Mouse (Mus musculus) kidney, adult 2 months (tissue): Measurements from ENCODE around the gene Spock1.
"Not testable (repeated sequence)": the region's sequence is repeated elsewhere in the genome, so short reads cannot be mapped to it uniquely, and the experiment has no call there.

Experiments
- CTCF ChIP-seq: fragments of 200-500 bp; conservative IDR thresholded peaks from 2 replicates; pipeline ENCODE4 v1.5.1; 2011; ENCODE audit warnings: low read depth, mild to moderate bottlenecking, control low read depth, low read length, moderate library complexity, mixed read lengths; ENCODE audit not compliant: insufficient read depth, insufficient read length
- POLR2A ChIP-seq: fragments of 200-500 bp; IDR thresholded peaks from one replicate; pipeline ENCODE4 v1.6.1; 2011; ENCODE audit warnings: low read depth, low read length, control low read depth

DNA sequence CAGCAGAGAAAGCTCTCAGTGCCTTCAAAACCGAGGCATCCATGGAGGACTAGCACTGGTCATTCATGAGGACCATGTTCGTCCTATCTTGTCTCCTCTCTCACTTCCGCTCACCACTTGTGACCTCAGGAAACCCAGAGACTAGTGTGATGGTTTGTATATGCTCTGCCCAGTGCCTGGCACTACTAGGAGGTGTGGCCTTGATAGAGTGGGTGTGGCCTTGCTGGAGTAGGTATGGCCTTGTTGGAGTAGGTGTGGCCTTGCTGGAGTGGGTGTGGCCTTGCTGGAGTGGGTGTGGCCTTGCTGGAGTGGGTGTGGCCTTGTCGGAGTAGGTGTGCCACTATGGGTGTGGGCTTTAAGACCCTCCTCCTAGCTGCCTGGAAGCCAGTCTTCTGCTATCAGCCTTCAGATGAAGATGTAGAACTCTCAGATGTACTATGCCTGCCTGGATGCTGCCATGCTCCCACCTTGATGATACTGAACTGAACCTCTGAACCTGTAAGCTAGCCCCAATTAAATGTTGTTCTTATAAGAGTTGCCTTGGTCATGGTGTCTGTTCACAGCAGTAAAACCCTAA, 318.7 kb downstream of the Spock1 start:
- TF ChIP-seq POLR2A, CTCF: not testable (repeated sequence)
